Mouse (Mus musculus): ENCODE data around the gene Nmt1.

Gene Nmt1

DNA sequence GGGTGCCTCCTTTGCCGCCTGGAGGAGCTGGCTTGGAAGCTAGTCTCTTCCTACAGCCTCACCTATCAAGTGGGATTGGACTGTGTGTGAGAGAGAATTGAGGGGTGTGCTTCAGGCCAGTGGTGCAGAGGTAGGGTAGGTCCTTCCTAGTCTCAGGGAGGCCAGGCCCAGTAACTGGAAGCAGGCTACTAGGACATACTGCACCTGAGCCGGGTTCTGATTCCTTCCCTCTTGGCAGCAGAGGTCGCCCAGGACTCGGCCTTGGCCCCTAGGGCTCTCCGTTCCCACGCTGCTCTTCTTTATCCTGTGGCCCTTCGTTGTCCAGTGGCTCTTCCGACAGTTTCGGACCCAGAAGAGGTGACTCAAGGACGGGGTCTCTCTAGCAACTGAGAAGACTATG is 83.3 kb downstream of the Nmt1 start:
- no peak for DNase-seq (ENCODE audit: low read depth, low spot score)

DNA sequence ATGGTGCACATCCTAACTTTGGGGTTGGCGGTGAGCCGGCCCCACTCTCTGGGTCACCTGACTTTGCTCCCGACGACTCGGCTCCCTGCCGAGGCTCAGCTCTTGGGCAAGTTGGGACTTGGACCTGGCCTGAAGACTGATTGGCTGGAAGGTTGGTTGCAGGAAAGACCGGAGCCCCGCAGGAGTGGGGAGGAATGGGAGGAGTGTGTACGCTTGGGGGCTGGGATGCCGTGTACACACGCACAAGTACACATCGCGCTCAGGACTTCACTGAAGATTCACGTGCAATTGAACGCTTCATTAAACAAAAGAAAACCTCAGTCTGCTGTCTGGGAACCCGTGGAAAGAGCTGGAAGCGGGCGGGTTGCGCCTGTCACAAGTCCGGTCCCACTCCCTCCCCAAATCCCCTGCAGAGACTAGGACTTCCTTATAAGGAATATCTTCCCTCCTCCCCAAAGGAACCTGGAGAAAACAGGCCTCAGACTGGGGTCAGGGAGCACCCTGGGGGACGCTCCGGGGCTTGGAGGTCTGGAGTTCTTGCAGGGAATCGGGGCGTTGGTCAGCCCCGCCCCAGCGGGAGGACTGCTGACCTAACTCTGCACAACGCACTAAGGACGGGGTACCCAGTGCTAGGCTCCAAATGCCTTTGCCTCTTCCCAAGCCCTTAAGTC is 84.0 kb downstream of the Nmt1 start:
- peak; percentile 58 for DNase-seq (ENCODE audit: low read depth, low spot score)

DNA sequence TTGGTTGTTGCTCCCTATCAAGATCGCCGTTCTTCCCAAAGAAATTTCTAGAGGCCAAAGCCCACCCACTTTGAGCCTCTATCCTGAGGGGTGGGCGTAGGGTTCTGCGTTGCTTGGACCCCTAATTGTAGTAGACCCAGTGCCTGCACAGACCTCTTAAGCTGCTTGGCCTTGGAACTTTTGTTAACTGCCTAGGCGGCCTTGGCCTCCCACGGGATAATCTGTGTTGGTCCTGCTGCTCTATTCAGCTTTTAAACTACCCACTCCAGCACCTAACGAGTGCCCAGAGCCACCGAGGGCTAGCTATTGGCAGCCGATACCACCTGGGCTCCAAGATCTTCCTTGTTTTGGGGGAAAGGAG is 84.5 kb downstream of the Nmt1 start:
- no peak for DNase-seq (ENCODE audit: low read depth, low spot score)

DNA sequence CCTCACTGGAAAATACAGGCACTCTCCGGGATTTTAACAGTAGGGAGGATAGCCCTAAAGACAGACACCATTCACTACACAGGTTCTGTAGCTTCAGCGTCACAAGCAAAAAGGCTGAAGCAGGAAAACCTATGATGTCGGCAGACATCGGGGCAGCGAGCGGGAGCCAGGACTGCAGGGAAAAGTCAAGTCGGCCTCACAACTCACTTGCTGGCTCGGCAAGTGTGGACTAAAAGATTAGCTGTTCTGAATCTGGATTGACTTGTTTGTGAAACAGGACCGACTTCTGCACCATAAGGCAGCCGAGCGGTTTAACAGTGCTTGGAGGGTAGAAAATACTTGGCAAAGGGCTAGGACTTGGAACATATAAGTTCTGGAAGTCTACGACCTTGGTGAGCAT is 85.0 kb downstream of the Nmt1 start:
- no peak for DNase-seq (ENCODE audit: low read depth, low spot score)

DNA sequence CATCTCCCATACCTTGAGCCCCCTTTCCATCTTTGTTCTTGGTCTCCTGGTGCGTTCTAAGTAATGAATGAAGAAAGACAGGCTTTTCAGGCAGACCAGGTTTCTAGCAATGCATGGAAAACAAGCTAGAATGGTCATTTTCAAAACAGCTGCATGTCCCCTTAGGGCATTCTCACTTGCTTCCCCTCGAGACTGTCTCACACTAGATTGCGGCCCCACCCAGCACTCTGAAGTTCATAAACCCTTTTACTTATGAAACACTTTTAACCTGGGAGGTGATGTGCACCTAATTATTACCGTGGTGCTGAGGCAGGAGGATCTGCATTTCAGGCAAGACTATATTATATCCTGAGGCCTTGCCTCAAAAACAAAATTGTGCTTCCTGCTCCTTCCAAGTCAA is 85.8 kb downstream of the Nmt1 start:
- no peak for DNase-seq (ENCODE audit: low read depth, low spot score)

DNA sequence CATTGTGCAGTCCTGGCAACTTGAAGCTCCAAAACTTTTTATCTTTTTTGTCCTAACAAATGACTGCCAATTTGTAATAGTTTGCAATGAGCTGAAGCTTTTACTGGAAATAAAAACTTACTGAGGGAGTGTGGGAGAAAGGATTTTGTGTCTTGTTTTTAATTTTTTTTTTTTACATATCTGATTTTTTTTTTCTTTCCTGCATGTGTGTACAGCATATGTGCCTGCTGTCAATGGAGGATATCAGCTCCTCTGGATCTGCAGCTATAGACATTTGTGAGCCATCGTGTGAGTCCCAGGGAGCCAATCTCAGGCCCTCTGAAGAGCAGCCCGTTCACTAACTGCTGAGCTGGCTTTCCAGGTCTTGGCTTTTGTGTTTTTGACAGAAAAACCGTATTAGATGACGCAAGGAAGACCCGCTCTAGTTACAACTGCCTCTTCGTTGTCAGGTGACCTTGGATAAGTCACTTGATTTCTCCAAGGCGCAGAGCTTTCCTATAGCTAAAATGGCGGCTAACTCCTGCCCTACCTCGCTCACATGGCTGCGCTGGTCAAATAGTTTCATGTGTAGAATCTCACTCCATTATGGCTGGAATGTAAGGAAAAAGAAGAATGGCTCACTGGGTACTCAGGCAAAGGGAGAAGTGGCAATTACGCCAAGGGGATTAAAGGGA is 86.4 kb downstream of the Nmt1 start:
- no peak for DNase-seq (ENCODE audit: low read depth, low spot score)

DNA sequence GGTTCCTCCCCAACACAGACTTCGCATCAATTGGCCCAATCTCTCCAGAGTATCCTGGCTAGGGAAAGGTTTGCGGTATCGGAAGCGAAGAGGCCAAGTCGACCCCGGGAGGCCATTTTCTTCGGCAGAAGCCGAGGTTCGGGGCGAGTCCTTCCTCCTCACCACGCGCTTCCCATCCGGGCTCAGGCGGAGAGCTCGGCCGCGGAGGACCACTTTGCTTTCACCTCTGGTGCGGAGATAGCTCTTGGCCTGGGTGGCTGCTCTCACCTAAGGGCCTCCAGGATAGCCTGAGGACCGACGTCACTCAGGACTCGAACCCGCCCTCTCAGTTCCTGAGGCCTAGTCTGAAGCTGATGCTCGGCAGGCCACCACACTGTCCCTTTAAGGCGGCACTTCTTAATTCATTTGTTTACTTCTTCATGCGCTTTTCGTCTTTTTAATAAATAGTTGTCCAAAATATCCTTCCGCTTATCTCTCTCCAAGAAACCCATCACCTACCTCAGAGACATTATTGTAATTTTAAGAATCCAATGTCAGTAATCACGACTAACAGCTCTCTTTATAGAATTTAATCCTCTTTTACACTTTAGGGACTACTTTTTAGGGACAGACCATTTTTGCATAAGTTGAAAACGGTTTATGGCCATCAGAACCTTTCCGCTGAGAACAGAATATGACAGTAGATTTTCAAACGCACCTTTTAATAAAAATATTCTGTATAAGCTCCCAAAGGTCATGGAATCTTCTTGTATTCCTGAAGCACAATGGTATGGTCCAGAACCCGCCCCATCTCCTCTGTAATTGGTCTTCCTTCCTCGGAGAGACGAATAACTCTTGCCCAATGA is 87.4 kb downstream of the Nmt1 start:
- DNase-seq (ENCODE audit: low read depth, low spot score): peak; percentile 82

DNA sequence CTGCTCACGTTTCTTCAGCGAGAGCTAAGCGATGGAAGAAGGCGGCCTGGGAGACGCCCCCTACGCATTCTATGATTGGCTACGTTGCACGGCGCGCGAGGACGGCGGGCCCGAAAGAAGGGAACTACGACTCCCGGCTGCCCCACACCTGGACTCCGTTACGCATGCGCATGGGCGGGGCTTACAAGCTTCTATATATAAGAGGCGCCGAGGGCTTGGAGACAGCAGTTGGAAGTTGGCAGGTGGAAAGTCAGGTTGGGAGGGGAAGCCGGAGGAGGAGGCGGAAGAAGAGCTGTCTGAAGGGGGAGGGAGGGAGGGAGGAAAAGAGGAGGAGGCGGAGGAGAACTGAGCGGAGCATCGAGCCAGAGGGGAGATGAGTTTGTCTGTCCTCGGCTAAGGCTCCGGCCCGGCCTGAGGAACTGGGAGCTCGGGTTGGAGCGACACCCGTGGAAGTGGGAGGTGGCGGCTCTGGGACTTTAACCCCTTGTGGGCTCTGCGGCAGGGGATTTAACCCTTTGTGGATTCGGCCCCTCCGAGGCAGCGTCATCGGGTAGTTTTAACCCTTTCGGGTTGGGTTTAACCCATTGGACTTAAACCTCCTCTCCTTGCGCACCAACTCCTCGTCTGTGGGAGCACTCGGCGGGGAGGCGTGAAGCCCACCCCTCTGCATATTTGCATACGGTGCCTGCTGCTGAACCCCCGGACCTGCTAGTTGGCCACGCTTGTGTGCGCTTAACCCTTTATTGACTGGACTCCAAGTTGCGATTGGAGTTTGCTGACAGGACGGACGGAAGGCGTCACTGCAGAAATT is 88.2 kb downstream of the Nmt1 start, which contains the start of gene Hexim1:
Gene Hexim1, plus strand, starts transcription at position 224 of the 811 bp plus-strand sequence.
- peak; percentile 100 for DNase-seq (ENCODE audit: low read depth, low spot score)

DNA sequence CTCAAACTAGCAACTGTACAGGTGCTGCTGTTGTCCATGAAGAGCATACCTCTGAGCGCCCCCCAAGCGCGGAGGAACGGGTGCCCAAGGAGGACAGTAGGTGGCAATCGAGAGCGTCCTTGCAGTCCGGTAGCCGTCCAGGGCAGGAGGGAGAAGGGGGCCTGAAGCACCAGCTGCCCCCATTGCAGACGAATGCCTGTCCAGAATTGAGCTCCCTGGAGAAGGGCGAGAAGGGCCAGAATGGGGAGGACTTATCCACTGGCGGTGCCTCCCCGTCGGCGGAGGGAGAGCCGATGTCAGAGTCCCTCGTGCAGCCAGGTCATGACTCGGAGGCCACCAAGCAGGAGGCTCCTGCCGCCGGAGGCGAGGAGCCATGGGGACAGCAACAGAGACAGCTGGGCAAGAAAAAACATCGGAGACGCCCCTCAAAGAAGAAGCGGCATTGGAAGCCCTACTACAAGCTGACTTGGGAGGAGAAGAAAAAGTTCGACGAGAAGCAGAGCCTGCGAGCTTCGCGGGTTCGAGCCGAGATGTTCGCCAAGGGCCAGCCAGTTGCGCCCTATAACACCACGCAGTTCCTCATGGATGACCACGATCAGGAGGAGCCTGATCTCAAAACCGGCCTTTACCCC is 89.1 kb downstream of the Nmt1 start:
- DNase-seq (ENCODE audit: low read depth, low spot score): peak; percentile 69

DNA sequence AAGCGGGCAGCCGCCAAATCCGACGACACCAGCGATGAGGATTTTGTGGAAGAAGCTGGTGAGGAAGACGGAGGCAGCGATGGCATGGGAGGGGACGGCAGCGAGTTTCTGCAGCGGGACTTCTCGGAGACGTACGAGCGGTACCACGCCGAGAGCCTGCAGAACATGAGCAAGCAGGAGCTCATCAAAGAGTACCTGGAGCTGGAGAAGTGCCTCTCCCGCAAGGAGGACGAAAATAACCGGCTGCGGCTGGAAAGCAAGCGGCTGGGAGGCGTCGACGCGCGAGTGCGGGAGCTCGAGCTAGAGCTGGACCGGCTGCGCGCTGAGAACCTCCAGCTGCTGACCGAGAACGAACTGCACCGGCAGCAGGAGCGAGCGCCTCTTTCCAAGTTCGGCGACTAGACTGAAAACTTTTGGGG is 89.6 kb downstream of the Nmt1 start:
- peak; percentile 54 for DNase-seq (ENCODE audit: low read depth, low spot score)

Data from mesoderm, embryonic 11.5 days (tissue).